Mouse (Mus musculus) kidney, postnatal 0 days (tissue): ENCODE measurements around the gene 4930590J08Rik. TPM values are rescaled to one million over a fixed set of nuclear protein-coding genes. Genes with fewer than 3 reads are reported as not detected.
"Not testable (repeated sequence)": the region's sequence is repeated elsewhere in the genome, so short reads cannot be mapped to it uniquely, and the experiment has no call there.

Experiments
- ATAC-seq: fragments of 200-750 bp; cut with Nextera tagmentation; replicated peaks from 2 replicates; pipeline ENCODE4 v1.8.0; 2017; ENCODE audit warnings: low read depth, moderate number of reproducible peaks, moderate TSS enrichment, moderate library complexity; ENCODE audit not compliant: low FRiP score
- DNase-seq: peaks from one replicate; pipeline ENCODE4 v3.0.0-alpha.2; 2016; ENCODE audit warnings: low spot score
- H3K27ac ChIP-seq: fragments of 300-500 bp; sonication (generic); 2 replicates; pipeline ENCODE4 v1.5.1; 2014; ENCODE audit warnings: mild to moderate bottlenecking
- H3K27me3 ChIP-seq: fragments of 300-500 bp; sonication (generic); 2 replicates; pipeline ENCODE4 v1.6.1; 2014; ENCODE audit warnings: low read length, mixed read lengths; ENCODE audit not compliant: insufficient read depth
- H3K36me3 ChIP-seq: fragments of 300-500 bp; sonication (generic); 2 replicates; pipeline ENCODE4 v1.6.1; 2014; ENCODE audit warnings: low read length, mixed read lengths; ENCODE audit not compliant: insufficient read depth
- H3K4me1 ChIP-seq: fragments of 300-500 bp; sonication (generic); replicated peaks from 2 replicates; pipeline ENCODE4 v1.6.1; 2014; ENCODE audit warnings: antibody characterized with exemption, low read length, mixed read lengths; ENCODE audit not compliant: insufficient read depth
- H3K4me2 ChIP-seq: fragments of 300-500 bp; sonication (generic); 2 replicates; pipeline ENCODE4 v1.6.1; 2014; ENCODE audit warnings: mild to moderate bottlenecking, low read length, moderate library complexity, mixed read lengths
- H3K4me3 ChIP-seq: fragments of 300-500 bp; sonication (generic); replicated peaks from 2 replicates; pipeline ENCODE4 v1.5.1; 2014; ENCODE audit warnings: low read depth, low read length
- H3K9ac ChIP-seq: fragments of 300-500 bp; sonication (generic); 2 replicates; pipeline ENCODE4 v1.6.1; 2014; ENCODE audit warnings: low read depth, low read length
- H3K9me3 ChIP-seq: fragments of 300-500 bp; sonication (generic); replicated peaks from 2 replicates; pipeline ENCODE4 v1.6.1; 2016; ENCODE audit warnings: low read length, inconsistent platforms, mixed read lengths
- CTCF ChIP-seq: IDR thresholded peaks from 2 replicates; pipeline ENCODE4 v1.5.1; 2016; ENCODE audit warnings: antibody characterized with exemption, low read depth, mild to moderate bottlenecking, moderate library complexity
- WGBS: fragments of 180-500 bp; shearing (Covaris S2); extraction: QIAGEN DNeasy Blood & Tissue Kit; methylation state at CpG from one replicate; pipeline ENCODE4 v1.1.7; 2014; 5-methylcytosine and 5-hydroxymethylcytosine counted together
- polyA plus RNA-seq: library from polyadenylated mRNA; unstranded; fragments of >200 nt; fragmentation: Nextera tagmentation; extraction: Ambion mirVana; gene quantifications from 2 replicates; pipeline ENCODE4 v1.2.1, GENCODE M21; 2015

Gene 4930590J08Rik
- polyA plus RNA-seq: 0.06 and 0.21 TPM in 2 replicates

GRCm38 (mm10) chr6:91902509-91902908 is at the start of gene 4930590J08Rik:
Gene 4930590J08Rik (plus strand): TSS chr6:91902809.
- not testable (repeated sequence) for ATAC-seq, DNase-seq, H3K4me1 ChIP-seq, H3K4me2 ChIP-seq, H3K27ac ChIP-seq, H3K9me3 ChIP-seq, H3K4me3 ChIP-seq, H3K9ac ChIP-seq, H3K27me3 ChIP-seq
- H3K36me3 ChIP-seq: peaks cover 27% of the 10 kb centered on the region
- 100% methylated on average over 2 of the region's 2 CpGs for WGBS

- H3K27ac ChIP-seq: no peak overlapping the region
- no peak overlapping the region for H3K4me3 ChIP-seq
- no peaks in the 10 kb centered on the region for H3K9me3 ChIP-seq
- WGBS: 68% methylated on average over 5 of the region's 5 CpGs
- no peaks in the 10 kb centered on the region for H3K36me3 ChIP-seq
- no peak overlapping the region for H3K4me2 ChIP-seq
- no peak overlapping the region for H3K9ac ChIP-seq
- TF ChIP-seq CTCF: no peak
- no peaks in the 10 kb centered on the region for H3K4me1 ChIP-seq
- no peak for DNase-seq
- no peaks in the 10 kb centered on the region for H3K27me3 ChIP-seq
- ATAC-seq: no peak
Measured at GRCm38 (mm10) chr6:91858339-91858738, 44.3 kb upstream of the 4930590J08Rik start.

- Histone ChIP-seq H3K4me1 (no peaks in the 10 kb centered on the region), H3K4me3 (no peak overlapping the region), H3K4me2 (no peak overlapping the region), H3K9me3 (no peaks in the 10 kb centered on the region), H3K36me3 (no peaks in the 10 kb centered on the region), H3K27me3 (no peaks in the 10 kb centered on the region), H3K27ac (no peak overlapping the region), H3K9ac (no peak overlapping the region)
- ATAC-seq (no peak), DNase-seq (no peak)
- TF ChIP-seq CTCF: no peak
Measured at GRCm38 (mm10) chr6:91862848-91863247, 39.8 kb upstream of the 4930590J08Rik start.

GRCm38 (mm10) chr6:91864595-91864994 is 38.0 kb upstream of the 4930590J08Rik start:
- Histone ChIP-seq H3K9me3 (no peaks in the 10 kb centered on the region), H3K27me3 (no peaks in the 10 kb centered on the region), H3K9ac (no peak overlapping the region), H3K4me2 (no peak overlapping the region), H3K36me3 (no peaks in the 10 kb centered on the region), H3K4me3 (no peak overlapping the region), H3K4me1 (no peaks in the 10 kb centered on the region), H3K27ac (no peak overlapping the region)
- no peak for DNase-seq
- no peak for ATAC-seq
- WGBS: 71% methylated on average over 5 of the region's 5 CpGs
- no peak for TF ChIP-seq CTCF

DNA sequence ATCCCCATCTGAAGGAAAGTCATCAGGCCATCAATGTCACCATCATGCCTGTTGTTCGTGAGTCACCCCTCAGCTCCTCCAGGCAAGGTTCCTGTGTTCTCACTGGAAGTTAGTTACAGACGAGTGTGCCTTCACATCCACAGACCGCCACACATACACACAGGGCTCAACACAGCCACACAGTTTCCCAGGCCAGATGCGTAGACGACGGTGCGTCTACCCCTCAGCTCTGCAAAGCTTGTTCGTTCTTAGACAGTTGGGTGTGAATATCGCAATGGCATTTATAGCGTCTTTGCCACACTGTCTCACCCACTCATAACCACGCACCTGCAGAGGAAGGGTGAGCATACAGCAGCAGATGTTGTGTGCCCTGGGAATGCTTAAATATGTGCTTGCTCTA is 37.0 kb upstream of the 4930590J08Rik start:
- 80% methylated on average over 11 of the region's 11 CpGs for WGBS
- H3K36me3 ChIP-seq: no peaks in the 10 kb centered on the region
- no peak overlapping the region for H3K27ac ChIP-seq
- no peak overlapping the region for H3K9ac ChIP-seq
- no peak for ATAC-seq
- DNase-seq: no peak
- no peak overlapping the region for H3K4me3 ChIP-seq
- TF ChIP-seq CTCF: no peak
- H3K4me1 ChIP-seq: no peaks in the 10 kb centered on the region
- no peaks in the 10 kb centered on the region for H3K27me3 ChIP-seq
- no peak overlapping the region for H3K4me2 ChIP-seq
- H3K9me3 ChIP-seq: no peaks in the 10 kb centered on the region

DNA sequence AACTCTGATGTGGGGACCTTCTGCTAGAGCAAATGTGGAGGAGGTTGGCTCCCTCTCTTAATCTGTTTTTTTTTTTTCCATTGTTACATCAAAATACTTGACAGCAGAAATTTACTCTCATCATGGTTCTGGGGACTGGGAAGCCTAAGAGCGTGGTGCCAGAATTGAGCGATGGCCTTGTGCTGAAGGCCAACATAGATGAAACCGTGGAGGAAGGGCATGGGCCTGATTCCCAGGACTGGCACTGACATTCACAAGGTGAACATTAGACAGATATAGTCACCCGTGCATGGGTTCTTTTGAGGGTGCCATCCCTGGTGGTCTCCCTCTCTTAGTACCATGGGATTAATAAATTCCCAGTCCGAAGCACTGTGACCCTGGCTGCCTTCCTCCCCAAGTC is 34.5 kb upstream of the 4930590J08Rik start:
- ATAC-seq: no peak

DNA sequence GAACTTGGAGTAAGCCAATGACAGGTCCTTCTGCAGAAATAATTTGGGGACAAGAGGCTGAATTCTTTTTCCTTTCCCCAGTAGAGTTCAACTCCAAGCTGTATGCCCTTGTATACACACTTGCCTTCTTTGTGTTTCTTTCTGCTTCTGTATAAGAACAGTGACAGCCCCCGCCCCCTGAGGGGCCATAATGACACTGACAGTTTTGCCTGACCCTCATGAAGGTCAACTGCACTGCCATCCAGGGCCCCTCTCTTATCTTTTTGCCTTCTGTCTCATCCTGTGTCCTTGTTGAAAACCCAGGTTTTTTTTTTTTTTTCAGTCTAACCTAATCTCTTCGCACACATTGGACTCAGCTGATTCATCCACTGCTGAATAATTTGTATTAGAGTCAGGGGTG is 29.8 kb upstream of the 4930590J08Rik start:
- no peaks in the 10 kb centered on the region for H3K9me3 ChIP-seq
- no peak overlapping the region for H3K4me3 ChIP-seq
- no peaks in the 10 kb centered on the region for H3K36me3 ChIP-seq
- ATAC-seq (no peak), DNase-seq (no peak)
- no peaks in the 10 kb centered on the region for H3K4me1 ChIP-seq
- TF ChIP-seq CTCF: no peak
- H3K4me2 ChIP-seq: no peak overlapping the region
- H3K27me3 ChIP-seq: no peaks in the 10 kb centered on the region
- no peak overlapping the region for H3K27ac ChIP-seq
- no peak overlapping the region for H3K9ac ChIP-seq
- 76% methylated on average over 2 of the region's 2 CpGs for WGBS

More for the DNA sequence above, 34.5 kb upstream of the 4930590J08Rik start:
- Histone ChIP-seq H3K4me3 (no peak overlapping the region), H3K27me3 (no peaks in the 10 kb centered on the region), H3K27ac (no peak overlapping the region), H3K9ac (no peak overlapping the region), H3K36me3 (no peaks in the 10 kb centered on the region), H3K4me2 (no peak overlapping the region), H3K4me1 (no peaks in the 10 kb centered on the region), H3K9me3 (no peaks in the 10 kb centered on the region)
- DNase-seq: no peak
- no peak for TF ChIP-seq CTCF
- 80% methylated on average over 5 of the region's 5 CpGs for WGBS
